Mouse (Mus musculus): ENCODE results near the gene Ptprg. TPM values are rescaled to one million over a fixed set of nuclear protein-coding genes. Genes with fewer than 3 reads are reported as not detected.
"Not testable (repeated sequence)": the region's sequence is repeated elsewhere in the genome, so short reads cannot be mapped to it uniquely, and the experiment has no call there.

Gene Ptprg
- polyA plus RNA-seq, 1 experiment from 2014 or later: 20.8 TPM

DNA sequence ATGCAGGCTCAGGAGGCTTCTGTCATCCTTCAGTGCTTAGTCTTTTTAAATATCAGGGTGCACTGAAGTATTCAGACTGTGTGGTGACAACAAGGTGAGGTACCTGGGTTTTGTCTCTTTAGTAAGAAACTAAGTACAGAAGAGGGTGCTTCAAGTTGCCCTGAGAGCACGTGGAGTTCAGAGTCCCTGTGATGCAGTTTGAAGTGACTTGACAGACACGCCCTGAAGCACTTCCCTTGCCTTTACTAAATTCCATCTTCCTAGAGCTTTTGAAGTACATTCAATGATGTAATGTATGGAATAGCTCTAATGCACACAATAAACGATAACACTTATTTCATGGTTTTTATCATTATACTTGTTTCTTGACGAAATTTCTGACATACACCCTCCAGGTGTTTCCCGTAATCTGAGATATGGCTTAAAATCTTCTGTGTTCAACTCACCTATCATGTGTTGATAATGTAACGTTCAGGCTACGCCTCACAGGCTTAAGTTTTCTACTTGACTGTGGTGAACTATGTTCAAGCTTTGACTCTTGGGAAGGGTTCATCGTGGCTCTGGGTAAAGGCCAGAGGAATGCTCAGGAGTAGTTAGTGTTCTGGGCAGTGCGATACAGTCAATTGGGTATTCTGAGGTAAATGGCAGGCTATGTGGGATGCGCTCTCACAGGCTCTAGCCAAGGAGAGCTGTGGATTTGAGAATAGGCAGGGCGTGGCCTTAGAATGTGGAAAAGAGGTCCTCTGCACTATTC lies 483.4 kb downstream of the Ptprg start:
- no peaks in the 10 kb centered on the region for H3K36me3 ChIP-seq (ENCODE audit: control insufficient read depth, insufficient read depth, low read length)
- no peak for ATAC-seq (ENCODE audit: insufficient read depth, low FRiP score)
- no peaks in the 10 kb centered on the region for H3K9me3 ChIP-seq (replicated peaks; ENCODE audit: control insufficient read depth, low read length)
- 83% methylated on average over 11 of the region's 11 CpGs for WGBS
- no peak overlapping the region for H3K27ac ChIP-seq (ENCODE audit: low read length)
- no peak overlapping the region for H3K9ac ChIP-seq (ENCODE audit: low read length)
- H3K4me3 ChIP-seq (replicated peaks; ENCODE audit: low read length): no peak overlapping the region
- H3K4me1 ChIP-seq (ENCODE audit: control insufficient read depth, insufficient read depth, low read length): no peaks in the 10 kb centered on the region
- no peak overlapping the region for H3K4me2 ChIP-seq (ENCODE audit: low read depth, low read length)
- no peaks in the 10 kb centered on the region for H3K27me3 ChIP-seq (ENCODE audit: control insufficient read depth, insufficient read depth, low read length)

DNA sequence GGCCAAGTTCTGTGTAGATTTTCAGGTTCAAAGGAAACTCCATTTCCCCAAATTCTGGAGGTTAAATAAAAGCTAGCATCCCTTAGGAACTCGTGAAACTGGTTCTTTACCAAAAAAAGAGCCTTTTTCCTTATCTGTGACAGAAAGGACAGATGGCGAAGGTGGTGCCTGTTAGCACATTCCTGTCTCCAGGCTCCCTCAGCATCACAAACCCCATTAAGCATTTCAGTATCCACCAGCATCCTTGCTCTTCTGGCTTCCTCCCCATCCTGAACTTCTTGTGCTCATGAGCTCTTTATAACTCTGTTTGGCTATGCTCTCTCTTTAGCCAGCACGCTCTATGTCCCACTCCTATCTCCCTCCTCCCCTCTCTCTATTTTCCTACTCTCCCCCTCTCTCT lies 486.4 kb downstream of the Ptprg start:
- H3K4me3 ChIP-seq (replicated peaks; ENCODE audit: low read length): no peak overlapping the region
- H3K4me1 ChIP-seq (ENCODE audit: control insufficient read depth, insufficient read depth, low read length): no peaks in the 10 kb centered on the region
- H3K36me3 ChIP-seq (ENCODE audit: control insufficient read depth, insufficient read depth, low read length): no peaks in the 10 kb centered on the region
- WGBS: 80% methylated on average over 3 of the region's 3 CpGs
- no peaks in the 10 kb centered on the region for H3K27me3 ChIP-seq (ENCODE audit: control insufficient read depth, insufficient read depth, low read length)
- H3K9ac ChIP-seq (ENCODE audit: low read length): no peak overlapping the region
- no peak for ATAC-seq (ENCODE audit: insufficient read depth, low FRiP score)
- H3K9me3 ChIP-seq (replicated peaks; ENCODE audit: control insufficient read depth, low read length): no peaks in the 10 kb centered on the region
- H3K27ac ChIP-seq (ENCODE audit: low read length): no peak overlapping the region
- H3K4me2 ChIP-seq (ENCODE audit: low read depth, low read length): no peak overlapping the region

- Histone ChIP-seq H3K9me3 (replicated peaks; ENCODE audit: control insufficient read depth, low read length) (no peaks in the 10 kb centered on the region), H3K4me3 (replicated peaks; ENCODE audit: low read length) (no peak overlapping the region), H3K27ac (ENCODE audit: low read length) (no peak overlapping the region), H3K9ac (ENCODE audit: low read length) (no peak overlapping the region), H3K27me3 (ENCODE audit: control insufficient read depth, insufficient read depth, low read length) (no peaks in the 10 kb centered on the region), H3K4me1 (ENCODE audit: control insufficient read depth, insufficient read depth, low read length) (no peaks in the 10 kb centered on the region), H3K4me2 (ENCODE audit: low read depth, low read length) (no peak overlapping the region), H3K36me3 (ENCODE audit: control insufficient read depth, insufficient read depth, low read length) (no peaks in the 10 kb centered on the region)
- 92% methylated on average over 6 of the region's 6 CpGs for WGBS
- ATAC-seq (ENCODE audit: insufficient read depth, low FRiP score): no peak
Measured at GRCm38 (mm10) chr14:12041566-12041965, 488.2 kb downstream of the Ptprg start.

GRCm38 (mm10) chr14:12046226-12046882 lies 493.0 kb downstream of the Ptprg start:
- Histone ChIP-seq H3K4me2 (ENCODE audit: low read depth, low read length) (no peak overlapping the region), H3K9me3 (replicated peaks; ENCODE audit: control insufficient read depth, low read length) (no peaks in the 10 kb centered on the region), H3K27me3 (ENCODE audit: control insufficient read depth, insufficient read depth, low read length) (no peaks in the 10 kb centered on the region), H3K36me3 (ENCODE audit: control insufficient read depth, insufficient read depth, low read length) (no peaks in the 10 kb centered on the region), H3K9ac (ENCODE audit: low read length) (no peak overlapping the region), H3K4me3 (replicated peaks; ENCODE audit: low read length) (no peak overlapping the region), H3K4me1 (ENCODE audit: control insufficient read depth, insufficient read depth, low read length) (no peaks in the 10 kb centered on the region), H3K27ac (ENCODE audit: low read length) (no peak overlapping the region)
- no peak for ATAC-seq (ENCODE audit: insufficient read depth, low FRiP score)
- 72% methylated on average over 3 of the region's 3 CpGs for WGBS

GRCm38 (mm10) chr14:12047637-12048036 lies 494.3 kb downstream of the Ptprg start:
- no peak overlapping the region for H3K4me2 ChIP-seq (ENCODE audit: low read depth, low read length)
- H3K4me1 ChIP-seq (ENCODE audit: control insufficient read depth, insufficient read depth, low read length): no peaks in the 10 kb centered on the region
- no peak overlapping the region for H3K4me3 ChIP-seq (replicated peaks; ENCODE audit: low read length)
- no peaks in the 10 kb centered on the region for H3K36me3 ChIP-seq (ENCODE audit: control insufficient read depth, insufficient read depth, low read length)
- no peaks in the 10 kb centered on the region for H3K9me3 ChIP-seq (replicated peaks; ENCODE audit: control insufficient read depth, low read length)
- no peak for ATAC-seq (ENCODE audit: insufficient read depth, low FRiP score)
- no peaks in the 10 kb centered on the region for H3K27me3 ChIP-seq (ENCODE audit: control insufficient read depth, insufficient read depth, low read length)
- H3K27ac ChIP-seq (ENCODE audit: low read length): no peak overlapping the region
- no peak overlapping the region for H3K9ac ChIP-seq (ENCODE audit: low read length)
- 91% methylated on average over 4 of the region's 4 CpGs for WGBS

DNA sequence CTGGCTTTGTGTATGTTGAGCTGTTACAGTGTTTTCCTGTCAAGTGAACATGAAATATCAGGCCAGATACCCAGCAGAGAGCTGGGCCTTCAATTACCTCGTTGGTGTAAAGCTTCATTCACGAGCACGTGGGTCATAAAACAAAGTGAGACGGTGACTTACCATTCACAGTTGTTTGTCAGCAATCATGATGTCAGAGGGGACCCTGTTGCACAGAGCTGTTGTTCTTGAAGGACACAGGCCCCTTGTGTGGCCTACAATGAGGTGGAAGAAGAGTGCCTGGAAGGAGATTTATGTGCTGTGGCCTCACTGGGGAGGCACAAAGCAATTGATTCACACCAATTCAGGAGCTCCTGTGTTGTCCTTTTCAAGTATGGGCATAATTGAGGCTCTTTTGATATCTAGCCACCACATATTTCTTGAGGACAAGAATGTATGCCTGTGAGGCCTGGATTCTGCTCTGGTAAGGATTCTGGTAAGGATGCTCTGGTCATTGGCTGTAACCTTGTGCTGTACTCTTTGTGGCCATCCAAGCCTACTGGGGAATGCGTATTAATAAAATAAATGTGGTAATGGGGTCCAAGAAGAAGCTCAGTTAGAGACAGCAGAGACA lies 503.7 kb downstream of the Ptprg start:
- H3K27me3 ChIP-seq (ENCODE audit: control insufficient read depth, insufficient read depth, low read length): no peaks in the 10 kb centered on the region
- H3K36me3 ChIP-seq (ENCODE audit: control insufficient read depth, insufficient read depth, low read length): no peaks in the 10 kb centered on the region
- ATAC-seq (ENCODE audit: insufficient read depth, low FRiP score): no peak
- H3K4me3 ChIP-seq (replicated peaks; ENCODE audit: low read length): no peak overlapping the region
- no peak overlapping the region for H3K27ac ChIP-seq (ENCODE audit: low read length)
- 52% methylated on average over 5 of the region's 5 CpGs for WGBS
- no peak overlapping the region for H3K4me2 ChIP-seq (ENCODE audit: low read depth, low read length)
- no peak overlapping the region for H3K9ac ChIP-seq (ENCODE audit: low read length)
- no peaks in the 10 kb centered on the region for H3K4me1 ChIP-seq (ENCODE audit: control insufficient read depth, insufficient read depth, low read length)
- H3K9me3 ChIP-seq (replicated peaks; ENCODE audit: control insufficient read depth, low read length): no peaks in the 10 kb centered on the region

GRCm38 (mm10) chr14:12057856-12058255 lies 504.5 kb downstream of the Ptprg start:
- 73% methylated on average over 2 of the region's 2 CpGs for WGBS
- Histone ChIP-seq H3K4me1 (ENCODE audit: control insufficient read depth, insufficient read depth, low read length) (no peaks in the 10 kb centered on the region), H3K4me2 (ENCODE audit: low read depth, low read length) (no peak overlapping the region)

DNA sequence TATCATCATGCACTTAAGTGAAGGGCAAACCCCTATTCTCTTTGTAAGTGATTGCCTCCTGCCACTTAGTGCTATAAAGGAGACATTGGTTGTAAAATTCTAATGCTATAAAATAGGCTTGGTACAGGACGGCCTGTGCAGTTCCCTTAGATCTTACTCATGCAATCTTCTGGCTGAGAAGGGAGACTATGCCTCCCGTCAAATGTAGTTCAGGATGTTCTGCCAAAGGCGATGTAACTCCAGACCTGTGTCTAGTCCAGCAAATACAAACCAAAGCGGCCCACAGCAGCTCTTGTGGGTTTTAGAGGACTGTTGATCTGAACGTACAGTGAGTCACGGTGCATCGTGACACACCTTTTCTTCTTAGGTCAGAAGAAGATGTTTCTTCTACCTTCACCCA lies 505.8 kb downstream of the Ptprg start:
- H3K36me3 ChIP-seq (ENCODE audit: control insufficient read depth, insufficient read depth, low read length): no peaks in the 10 kb centered on the region
- H3K4me2 ChIP-seq (ENCODE audit: low read depth, low read length): no peak overlapping the region
- no peaks in the 10 kb centered on the region for H3K9me3 ChIP-seq (replicated peaks; ENCODE audit: control insufficient read depth, low read length)
- H3K4me1 ChIP-seq (ENCODE audit: control insufficient read depth, insufficient read depth, low read length): no peaks in the 10 kb centered on the region
- H3K4me3 ChIP-seq (replicated peaks; ENCODE audit: low read length): no peak overlapping the region
- 90% methylated on average over 7 of the region's 7 CpGs for WGBS
- no peak overlapping the region for H3K27ac ChIP-seq (ENCODE audit: low read length)
- H3K9ac ChIP-seq (ENCODE audit: low read length): no peak overlapping the region
- ATAC-seq (ENCODE audit: insufficient read depth, low FRiP score): no peak
- H3K27me3 ChIP-seq (ENCODE audit: control insufficient read depth, insufficient read depth, low read length): no peaks in the 10 kb centered on the region

More at GRCm38 (mm10) chr14:12057856-12058255, 504.5 kb downstream of the Ptprg start:
- ATAC-seq (ENCODE audit: insufficient read depth, low FRiP score): no peak
- no peaks in the 10 kb centered on the region for H3K27me3 ChIP-seq (ENCODE audit: control insufficient read depth, insufficient read depth, low read length)
- no peak overlapping the region for H3K27ac ChIP-seq (ENCODE audit: low read length)
- no peaks in the 10 kb centered on the region for H3K9me3 ChIP-seq (replicated peaks; ENCODE audit: control insufficient read depth, low read length)
- H3K4me3 ChIP-seq (replicated peaks; ENCODE audit: low read length): no peak overlapping the region
- H3K9ac ChIP-seq (ENCODE audit: low read length): no peak overlapping the region
- no peaks in the 10 kb centered on the region for H3K36me3 ChIP-seq (ENCODE audit: control insufficient read depth, insufficient read depth, low read length)

DNA sequence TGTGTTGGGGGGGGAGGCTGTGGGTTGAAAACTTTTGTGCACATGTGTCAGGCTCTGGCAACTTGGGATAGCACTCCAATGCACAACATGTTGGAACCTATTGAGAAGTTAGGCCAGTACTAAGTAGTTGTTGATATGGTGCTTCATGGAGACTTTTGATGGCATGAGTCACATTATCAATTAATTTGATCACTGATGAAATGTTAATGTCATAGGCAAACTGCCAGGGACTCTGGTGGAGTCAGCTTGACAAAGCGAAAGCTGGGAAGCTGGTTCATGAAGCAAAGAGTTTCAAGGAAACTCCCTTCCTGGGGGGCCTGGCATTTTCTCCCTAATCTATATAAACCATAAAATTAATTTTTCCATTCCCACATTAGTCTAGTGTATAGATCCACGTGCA lies 508.0 kb downstream of the Ptprg start:
- H3K4me2 ChIP-seq (ENCODE audit: low read depth, low read length); ATAC-seq (ENCODE audit: insufficient read depth, low FRiP score): not testable (repeated sequence)

More for the DNA sequence above, 508.0 kb downstream of the Ptprg start:
- not testable (repeated sequence) for H3K9ac ChIP-seq (ENCODE audit: low read length); H3K4me3 ChIP-seq (replicated peaks; ENCODE audit: low read length); H3K27ac ChIP-seq (ENCODE audit: low read length); H3K27me3 ChIP-seq (ENCODE audit: control insufficient read depth, insufficient read depth, low read length); H3K4me1 ChIP-seq (ENCODE audit: control insufficient read depth, insufficient read depth, low read length); H3K9me3 ChIP-seq (replicated peaks; ENCODE audit: control insufficient read depth, low read length); H3K36me3 ChIP-seq (ENCODE audit: control insufficient read depth, insufficient read depth, low read length)
- WGBS: 79% methylated on average over 1 of the region's 2 CpGs
